ENCODE assay signal across 17 mouse cellular contexts in genomic region chr3:88102196-88102595, GRCm38 (mm10). TPM values are rescaled to one million over a fixed set of nuclear protein-coding genes. Genes with fewer than 3 reads are reported as not detected.
DNase-seq lines count a peak whose midpoint lies in the region; ATAC-seq and TF ChIP-seq lines count a peak whose summit lies in the region.
"Had no signal": no experiment of that assay in that cellular context is flagged by ENCODE, and none has a peak within 500 bp of the region (broad histone marks: within the 10 kb centered on the region; RNA-seq: fewer than 3 reads in every experiment).

No protein-coding gene starts in this region.

- H3K4me1 ChIP-seq in heart, embryonic 16.5 days (ENCODE audit: control insufficient read depth, insufficient read depth, low read length): no peaks in the 10 kb centered on the region
- H3K4me1 ChIP-seq in heart, embryonic 10.5 days: peaks cover 6% of the 10 kb centered on the region
- no peaks in the 10 kb centered on the region for H3K4me1 ChIP-seq in kidney, postnatal 0 days (replicated peaks; ENCODE audit: insufficient read depth, low read length)
- no peaks in the 10 kb centered on the region for H3K4me1 ChIP-seq in small intestine, adult 2 months (ENCODE audit: control insufficient read depth, insufficient read depth, insufficient read length, low read length)
- H3K4me1 ChIP-seq: lung, embryonic 15.5 days; neural tube, embryonic 15.5 days had no signal

- DNase-seq in heart, embryonic 10.5 days (ENCODE audit: low spot score): no peak
- peak; percentile 13 for DNase-seq in lung, postnatal 36 days
- DNase-seq in lung, postnatal 4 days: no peak
- peak; percentile 39 for DNase-seq in kidney, postnatal 0 days (ENCODE audit: low spot score)
- DNase-seq in thymus, postnatal 14 days: no peak
- no peak for DNase-seq in cerebellum, adult 11 months
- DNase-seq: cerebellum, postnatal 14 days; right cerebral cortex, postnatal 14 days had no signal

- H3K9me3 ChIP-seq in heart, embryonic 16.5 days (replicated peaks; ENCODE audit: control insufficient read depth, low read length): no peaks in the 10 kb centered on the region
- H3K9me3 ChIP-seq in heart, embryonic 10.5 days: no peaks in the 10 kb centered on the region
- no peaks in the 10 kb centered on the region for H3K9me3 ChIP-seq in kidney, postnatal 0 days (replicated peaks; ENCODE audit: low read length)
- H3K9me3 ChIP-seq: lung, embryonic 15.5 days; neural tube, embryonic 15.5 days had no signal

- WGBS in heart, embryonic 16.5 days: 80% methylated on average over 6 of the region's 6 CpGs
- WGBS in heart, embryonic 10.5 days: 84% methylated on average over 6 of the region's 6 CpGs
- WGBS in kidney, postnatal 0 days: 76% methylated on average over 6 of the region's 6 CpGs
- 92% methylated on average over 6 of the region's 6 CpGs for WGBS in small intestine, adult 2 months

- no peaks in the 10 kb centered on the region for H3K27me3 ChIP-seq in heart, embryonic 16.5 days (ENCODE audit: control insufficient read depth, insufficient read depth, low read length)
- H3K27me3 ChIP-seq in heart, embryonic 10.5 days (ENCODE audit: insufficient read depth, poor library complexity, severe bottlenecking): no peaks in the 10 kb centered on the region
- no peaks in the 10 kb centered on the region for H3K27me3 ChIP-seq in kidney, postnatal 0 days (ENCODE audit: insufficient read depth, low read length)
- no peaks in the 10 kb centered on the region for H3K27me3 ChIP-seq in small intestine, adult 2 months (ENCODE audit: control insufficient read depth, insufficient read depth, low read length)
- H3K27me3 ChIP-seq: lung, embryonic 15.5 days; neural tube, embryonic 15.5 days had no signal

- H3K4me3 ChIP-seq in heart, embryonic 16.5 days (ENCODE audit: low read length): no peak overlapping the region
- no peak overlapping the region for H3K4me3 ChIP-seq in heart, embryonic 10.5 days
- no peak overlapping the region for H3K4me3 ChIP-seq in kidney, postnatal 0 days (replicated peaks; ENCODE audit: low read depth, low read length)
- no peak overlapping the region for H3K4me3 ChIP-seq in small intestine, adult 2 months (ENCODE audit: low read depth, low read length)
- H3K4me3 ChIP-seq: erythroblast, embryonic 14.5 days; lung, embryonic 15.5 days; neural tube, embryonic 15.5 days had no signal

- peaks cover 47% of the 10 kb centered on the region for H3K36me3 ChIP-seq in heart, embryonic 16.5 days (ENCODE audit: control insufficient read depth, insufficient read depth)
- peaks cover 92% of the 10 kb centered on the region for H3K36me3 ChIP-seq in heart, embryonic 10.5 days
- H3K36me3 ChIP-seq in kidney, postnatal 0 days (ENCODE audit: insufficient read depth, low read length): 0 out of 2 replicates have a peak, but pooled peaks cover 9% of the 10 kb centered on the region
- H3K36me3 ChIP-seq in small intestine, adult 2 months (ENCODE audit: control insufficient read depth, insufficient read depth, low read length): peaks cover 15% of the 10 kb centered on the region
- H3K36me3 ChIP-seq: neural tube, embryonic 15.5 days had no signal

- TF ChIP-seq CTCF in kidney, postnatal 0 days (IDR thresholded peaks at IDR 0.05; ENCODE audit: low read depth): no peak
- TF ChIP-seq CTCF in small intestine, adult 2 months (IDR thresholded peaks at IDR 0.05; ENCODE audit: extremely low read depth, insufficient read length, insufficient replicate concordance, low read depth, low read length): no peak

- H3K9ac ChIP-seq in heart, embryonic 16.5 days (ENCODE audit: low read length): no peak overlapping the region
- no peak overlapping the region for H3K9ac ChIP-seq in kidney, postnatal 0 days (ENCODE audit: low read depth, low read length)
- H3K9ac ChIP-seq: lung, embryonic 15.5 days; neural tube, embryonic 15.5 days had no signal

- no peak for TF ChIP-seq POLR2A in small intestine, adult 2 months (IDR thresholded peaks at IDR 0.05; ENCODE audit: low read depth, low read length)

- peak overlapping the region; percentile 58 for H3K27ac ChIP-seq in heart, embryonic 16.5 days (ENCODE audit: low read length)
- H3K27ac ChIP-seq in heart, embryonic 10.5 days: no peak overlapping the region
- peak overlapping the region; percentile 72; the same call in 1 of the 2 replicates for H3K27ac ChIP-seq in kidney, postnatal 0 days
- peak overlapping the region; percentile 12; the same call in 1 of the 2 replicates for H3K27ac ChIP-seq in small intestine, adult 2 months (ENCODE audit: insufficient read depth, low read depth, low read length)
- H3K27ac ChIP-seq: lung, embryonic 15.5 days; neural tube, embryonic 15.5 days had no signal

- ATAC-seq in heart, embryonic 16.5 days (replicated peaks; ENCODE audit: extremely low read depth, insufficient read depth, low FRiP score): no peak; the same call in 1 of the 2 replicates
- ATAC-seq in kidney, postnatal 0 days (replicated peaks; ENCODE audit: low FRiP score, low read depth): no peak
- ATAC-seq: CD4-positive, CD25-positive, alpha-beta regulatory T cell, adult 4 months; inflammation-experienced regulatory T-cells, adult 6 months had no signal

- no peak overlapping the region for H3K4me2 ChIP-seq in heart, embryonic 16.5 days (ENCODE audit: low read depth, low read length)
- H3K4me2 ChIP-seq in kidney, postnatal 0 days (ENCODE audit: low read length): no peak overlapping the region
- H3K4me2 ChIP-seq: lung, embryonic 15.5 days; neural tube, embryonic 15.5 days had no signal

RNA-seq across cellular contexts. Expression of gene Iqgap3, which starts 20.4 kb away (rescaled TPM):
- 23.6 and 27.8 TPM in 2 replicates for polyA plus RNA-seq in heart, embryonic 16.5 days (2015; fragmentation: Nextera tagmentation; extraction: Ambion mirVana)
- polyA plus RNA-seq in heart, embryonic 10.5 days (2016; fragmentation: Nextera tagmentation; extraction: Ambion mirVana): 22.0 and 27.4 TPM in 2 replicates
- polyA plus RNA-seq in kidney, postnatal 0 days (2015; fragmentation: Nextera tagmentation; extraction: Ambion mirVana): 6.8 and 8.2 TPM in 2 replicates
- polyA plus RNA-seq in small intestine, adult 2 months (2012; rRNA removed): 7.1 and 14.6 TPM in 2 replicates

RNA-seq across cellular contexts. Expression of gene Ttc24, which starts 24.1 kb away (rescaled TPM):
- 0.12 and 0.18 TPM in 2 replicates for polyA plus RNA-seq in heart, embryonic 16.5 days (2015; fragmentation: Nextera tagmentation; extraction: Ambion mirVana)
- 0.14 TPM in 1 of 2 replicates, not detected in the other for polyA plus RNA-seq in heart, embryonic 10.5 days (2016; fragmentation: Nextera tagmentation; extraction: Ambion mirVana)
- polyA plus RNA-seq in kidney, postnatal 0 days (2015; fragmentation: Nextera tagmentation; extraction: Ambion mirVana): not detected in 2 replicates
- not detected in 2 replicates for polyA plus RNA-seq in small intestine, adult 2 months (2012; rRNA removed)
- polyA plus RNA-seq: CD4-positive, CD25-positive, alpha-beta regulatory T cell, adult 4 months; erythroblast, embryonic 14.5 days; frontal cortex, adult 2 months; inflammation-experienced regulatory T-cells, adult 6 months; lung, embryonic 15.5 days; neural tube, embryonic 15.5 days; stomach, embryonic 14.5 days had no signal

RNA-seq across cellular contexts. Expression of gene Mef2d, which starts 40.0 kb away (rescaled TPM):
- 40.5 and 44.7 TPM in 2 replicates for polyA plus RNA-seq in heart, embryonic 16.5 days (2015; fragmentation: Nextera tagmentation; extraction: Ambion mirVana)
- polyA plus RNA-seq in heart, embryonic 10.5 days (2016; fragmentation: Nextera tagmentation; extraction: Ambion mirVana): 35.8 and 47.3 TPM in 2 replicates
- 14.4 and 16.2 TPM in 2 replicates for polyA plus RNA-seq in kidney, postnatal 0 days (2015; fragmentation: Nextera tagmentation; extraction: Ambion mirVana)
- polyA plus RNA-seq in small intestine, adult 2 months (2012; rRNA removed): 61.9 and 89.7 TPM in 2 replicates

RNA-seq across cellular contexts. Expression of gene Naxe, which starts 43.9 kb away (rescaled TPM):
- polyA plus RNA-seq in heart, embryonic 16.5 days (2015; fragmentation: Nextera tagmentation; extraction: Ambion mirVana): 155 and 169 TPM in 2 replicates
- 143 and 148 TPM in 2 replicates for polyA plus RNA-seq in heart, embryonic 10.5 days (2016; fragmentation: Nextera tagmentation; extraction: Ambion mirVana)
- 161 and 173 TPM in 2 replicates for polyA plus RNA-seq in kidney, postnatal 0 days (2015; fragmentation: Nextera tagmentation; extraction: Ambion mirVana)
- polyA plus RNA-seq in small intestine, adult 2 months (2012; rRNA removed): 25.4 and 41.6 TPM in 2 replicates

RNA-seq across cellular contexts. Expression of gene Gpatch4, which starts 59.3 kb away (rescaled TPM):
- polyA plus RNA-seq in heart, embryonic 16.5 days (2015; fragmentation: Nextera tagmentation; extraction: Ambion mirVana): 19.3 and 21.3 TPM in 2 replicates
- 28.5 and 47.0 TPM in 2 replicates for polyA plus RNA-seq in heart, embryonic 10.5 days (2016; fragmentation: Nextera tagmentation; extraction: Ambion mirVana)
- 24.8 and 26.3 TPM in 2 replicates for polyA plus RNA-seq in kidney, postnatal 0 days (2015; fragmentation: Nextera tagmentation; extraction: Ambion mirVana)
- 3.7 and 4.4 TPM in 2 replicates for polyA plus RNA-seq in small intestine, adult 2 months (2012; rRNA removed)

Comparison
In these comparisons a context has a peak if more than half of its experiments do, and no peak if none do; other contexts are left out.
1. DNase-seq: peak in lung, postnatal 36 days (single experiment) and kidney, postnatal 0 days (single experiment); none in heart, embryonic 10.5 days (single experiment), lung, postnatal 4 days (0 of 2), thymus, postnatal 14 days (single experiment) and cerebellum, adult 11 months (single experiment).